Mouse (Mus musculus) limb, embryonic 11.5 days (tissue): ENCODE measurements around the gene Arsb. TPM values are rescaled to one million over a fixed set of nuclear protein-coding genes. Genes with fewer than 3 reads are reported as not detected.
"Not testable (repeated sequence)": the region's sequence is repeated elsewhere in the genome, so short reads cannot be mapped to it uniquely, and the experiment has no call there.

Experiments used
- ATAC-seq: fragments of 200-750 bp; cut with Nextera tagmentation; 2 replicates; pipeline ENCODE4 v1.8.0; 2017; ENCODE audit warnings: low read depth; ENCODE audit not compliant: insufficient number of reproducible peaks, low FRiP score, low TSS enrichment
- DNase-seq: peaks from one replicate; pipeline ENCODE4 v3.0.0-alpha.2; 2015; ENCODE audit warnings: low spot score
- H3K27ac ChIP-seq: fragments of 300-500 bp; sonication (generic); replicated peaks from 2 replicates; pipeline ENCODE4 v1.5.1; 2014; ENCODE audit warnings: low read depth, mild to moderate bottlenecking, low read length
- H3K27me3 ChIP-seq: fragments of 300-500 bp; sonication (generic); 2 replicates; pipeline ENCODE4 v1.6.1; 2014; ENCODE audit warnings: mild to moderate bottlenecking, low read length, mixed read lengths; ENCODE audit not compliant: control insufficient read depth, insufficient read depth
- H3K36me3 ChIP-seq: fragments of 300-500 bp; sonication (generic); 2 replicates; pipeline ENCODE4 v1.6.1; 2014; ENCODE audit warnings: mild to moderate bottlenecking, low read length, moderate library complexity, mixed read lengths; ENCODE audit not compliant: control insufficient read depth, insufficient read depth
- H3K4me1 ChIP-seq: fragments of 300-500 bp; sonication (generic); 2 replicates; pipeline ENCODE4 v1.6.1; 2014; ENCODE audit warnings: low read length, mixed read lengths; ENCODE audit not compliant: control insufficient read depth, insufficient read depth
- H3K4me2 ChIP-seq: fragments of 300-500 bp; sonication (generic); 2 replicates; pipeline ENCODE4 v1.6.1; 2014; ENCODE audit warnings: low read depth, mild to moderate bottlenecking, moderate library complexity; ENCODE audit not compliant: severe bottlenecking
- H3K4me3 ChIP-seq: fragments of 300-500 bp; sonication (generic); 2 replicates; pipeline ENCODE4 v1.5.1; 2014; ENCODE audit warnings: low read depth, low read length
- H3K9ac ChIP-seq: fragments of 300-500 bp; sonication (generic); 2 replicates; pipeline ENCODE4 v1.6.1; 2014; ENCODE audit warnings: mild to moderate bottlenecking, low read length
- H3K9me3 ChIP-seq: fragments of 300-500 bp; sonication (generic); 2 replicates; pipeline ENCODE4 v1.6.1; 2016; ENCODE audit warnings: low read length; ENCODE audit not compliant: control insufficient read depth
- WGBS: fragments of 180-500 bp; shearing (Covaris S2); extraction: QIAGEN DNeasy Blood & Tissue Kit; methylation state at CpG from one replicate; pipeline ENCODE4 v1.1.7; 2014; 5-methylcytosine and 5-hydroxymethylcytosine counted together
- microRNA-seq: library from miRNA; unstranded; fragments of <30 nt; microRNA quantifications from one replicate; pipeline ENCODE4, GENCODE M21; 2016
- polyA plus RNA-seq: library from polyadenylated mRNA; unstranded; fragments of >200 nt; fragmentation: Nextera tagmentation; extraction: Ambion mirVana; gene quantifications from 2 replicates; pipeline ENCODE4 v1.2.1, GENCODE M21; 2014

The Arsb gene
- polyA plus RNA-seq, 1 experiment from 2014 or later: 10.2 TPM

DNA sequence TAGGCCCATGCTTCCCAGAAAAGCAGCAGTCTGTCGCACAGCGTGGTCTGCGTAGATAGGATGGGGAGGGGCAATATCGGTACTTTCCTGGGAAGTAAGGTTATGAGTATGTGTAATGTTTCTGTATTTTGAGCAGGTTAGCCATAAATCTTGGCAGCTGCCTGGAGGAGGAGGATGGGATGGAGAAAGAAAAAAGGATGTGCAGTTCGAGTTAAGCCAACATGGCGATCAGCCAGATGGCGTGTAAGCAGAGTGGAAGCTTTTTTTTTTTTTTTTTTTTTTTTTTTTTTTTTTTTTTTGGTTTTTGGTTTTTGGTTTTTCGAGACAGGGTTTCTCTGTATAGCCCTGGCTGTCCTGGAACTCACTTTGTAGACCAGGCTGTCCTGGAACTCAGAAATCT is 214.3 kb downstream of the Arsb start:
- not testable (repeated sequence) for H3K27ac ChIP-seq, H3K27me3 ChIP-seq, DNase-seq, H3K4me3 ChIP-seq, H3K9ac ChIP-seq, H3K36me3 ChIP-seq, H3K9me3 ChIP-seq, H3K4me1 ChIP-seq, H3K4me2 ChIP-seq, ATAC-seq
- 93% methylated on average over 8 of the region's 8 CpGs for WGBS

DNA sequence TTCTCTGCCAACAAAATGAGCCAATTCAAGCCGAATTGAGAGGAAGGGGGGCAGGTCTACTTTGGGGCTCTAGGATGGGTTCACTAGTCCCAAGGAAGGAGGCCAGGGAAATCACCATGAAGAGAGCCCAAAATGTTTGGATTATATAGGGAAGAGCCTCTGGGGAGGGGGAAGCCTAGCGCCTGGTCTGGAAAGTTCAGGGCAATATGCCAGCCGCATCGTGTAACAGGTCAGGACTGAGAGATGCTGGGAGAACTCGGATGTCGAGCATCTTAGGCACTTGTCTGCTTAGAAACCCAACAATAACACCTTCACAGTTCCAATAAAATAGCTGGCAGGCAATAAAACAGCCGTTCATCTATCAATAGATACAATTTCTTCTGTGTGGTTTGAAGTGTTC is 216.2 kb downstream of the Arsb start:
- DNase-seq (no peak), ATAC-seq (no peak)
- no peaks in the 10 kb centered on the region for H3K9me3 ChIP-seq
- H3K4me2 ChIP-seq: no peak overlapping the region
- no peaks in the 10 kb centered on the region for H3K27me3 ChIP-seq
- H3K4me1 ChIP-seq: no peaks in the 10 kb centered on the region
- no peak overlapping the region for H3K4me3 ChIP-seq
- no peak overlapping the region for H3K27ac ChIP-seq
- no peaks in the 10 kb centered on the region for H3K36me3 ChIP-seq
- 71% methylated on average over 7 of the region's 7 CpGs for WGBS
- no peak overlapping the region for H3K9ac ChIP-seq

DNA sequence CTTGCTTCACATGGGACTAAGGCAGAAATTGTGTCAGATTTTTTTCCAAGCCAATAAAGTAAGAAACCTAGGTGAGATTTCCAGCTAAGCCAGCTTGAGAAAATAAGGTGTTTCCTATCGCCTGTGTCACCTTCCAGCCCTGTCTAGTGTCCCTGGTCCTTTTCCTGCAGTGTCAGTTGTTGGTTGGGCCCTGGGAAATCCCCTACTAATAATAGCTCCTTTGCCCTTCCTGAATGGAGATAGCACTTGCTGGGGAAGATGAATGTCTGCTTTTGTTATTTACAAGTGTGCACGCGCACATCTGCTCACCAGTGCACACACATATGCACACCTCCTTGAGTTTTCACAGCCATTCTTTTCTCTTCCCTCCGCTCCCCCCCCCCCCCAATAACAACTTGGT is 217.8 kb downstream of the Arsb start:
- DNase-seq: no peak

DNA sequence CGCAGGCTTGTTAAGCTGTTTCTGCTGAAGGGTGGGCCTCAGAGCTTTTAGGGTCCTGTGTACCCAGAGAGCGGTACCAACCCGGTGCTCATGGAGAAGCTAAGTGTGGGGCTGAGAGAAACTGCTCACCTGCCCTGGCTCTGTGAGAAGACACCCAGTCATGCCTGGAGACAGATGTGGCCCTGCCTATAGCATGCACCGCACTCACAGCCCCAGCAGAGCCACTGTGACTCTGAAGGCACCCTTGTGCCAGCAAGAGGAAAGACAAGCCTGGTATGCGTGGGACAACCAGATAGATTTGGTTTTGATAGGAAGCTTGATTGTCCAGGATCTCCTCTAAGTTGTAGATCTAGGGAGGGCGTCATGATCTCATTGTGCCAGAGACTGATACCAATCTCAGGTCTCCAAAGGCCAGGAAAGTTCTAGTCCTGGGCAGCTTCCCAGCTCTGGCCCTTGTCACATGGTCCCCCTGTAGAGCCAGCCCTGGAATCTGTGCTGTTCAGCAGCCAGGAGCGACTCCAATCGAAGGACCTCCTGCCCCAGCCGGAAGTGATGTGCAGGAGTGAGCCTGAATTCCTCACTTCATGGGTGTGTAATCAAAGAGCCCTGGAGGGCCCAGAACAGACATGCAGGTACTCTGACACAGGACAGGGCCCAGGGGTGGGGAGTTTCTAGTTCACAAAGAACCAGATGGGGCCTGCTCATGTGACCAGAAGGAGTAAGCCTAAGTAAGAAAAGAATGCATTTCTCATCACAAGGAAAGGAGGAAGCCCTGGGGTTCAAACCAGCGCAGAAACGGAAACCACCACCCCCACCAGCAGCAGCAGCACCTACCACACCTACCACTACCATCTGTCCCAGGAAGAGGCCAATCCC is 218.5 kb downstream of the Arsb start:
- Histone ChIP-seq H3K4me2 (no peak overlapping the region), H3K4me1 (no peaks in the 10 kb centered on the region), H3K36me3 (no peaks in the 10 kb centered on the region), H3K9ac (no peak overlapping the region), H3K27me3 (no peaks in the 10 kb centered on the region), H3K9me3 (no peaks in the 10 kb centered on the region), H3K27ac (no peak overlapping the region), H3K4me3 (no peak overlapping the region)
- ATAC-seq: no peak
- WGBS: 78% methylated on average over 11 of the region's 11 CpGs
- no peak for DNase-seq

More for the DNA sequence above, 217.8 kb downstream of the Arsb start:
- Histone ChIP-seq H3K36me3 (no peaks in the 10 kb centered on the region), H3K9me3 (no peaks in the 10 kb centered on the region), H3K4me1 (no peaks in the 10 kb centered on the region), H3K4me3 (no peak overlapping the region), H3K9ac (no peak overlapping the region), H3K27me3 (no peaks in the 10 kb centered on the region), H3K27ac (no peak overlapping the region), H3K4me2 (no peak overlapping the region)
- WGBS: 82% methylated on average over 4 of the region's 4 CpGs
- no peak for ATAC-seq

DNA sequence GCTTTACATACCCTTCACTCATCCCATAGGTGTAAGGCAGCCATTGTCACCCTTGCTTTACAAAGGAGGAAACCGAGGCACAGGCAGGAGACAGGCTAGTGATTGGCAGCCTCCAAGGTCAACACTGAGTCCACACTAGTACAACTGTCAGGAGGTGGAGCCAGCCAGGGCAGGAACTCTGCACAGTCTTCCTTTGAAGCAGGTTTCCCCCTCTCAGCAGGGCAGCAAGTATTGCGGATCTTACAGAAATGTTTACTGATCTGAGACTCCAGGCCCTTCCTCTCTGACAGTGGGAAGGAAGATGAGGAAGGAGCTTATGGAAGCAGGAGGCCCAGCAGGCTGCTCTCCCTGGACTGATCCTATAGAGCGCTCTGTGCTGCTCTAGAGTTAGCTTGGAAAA is 219.4 kb downstream of the Arsb start:
- H3K27ac ChIP-seq: no peak overlapping the region

DNA sequence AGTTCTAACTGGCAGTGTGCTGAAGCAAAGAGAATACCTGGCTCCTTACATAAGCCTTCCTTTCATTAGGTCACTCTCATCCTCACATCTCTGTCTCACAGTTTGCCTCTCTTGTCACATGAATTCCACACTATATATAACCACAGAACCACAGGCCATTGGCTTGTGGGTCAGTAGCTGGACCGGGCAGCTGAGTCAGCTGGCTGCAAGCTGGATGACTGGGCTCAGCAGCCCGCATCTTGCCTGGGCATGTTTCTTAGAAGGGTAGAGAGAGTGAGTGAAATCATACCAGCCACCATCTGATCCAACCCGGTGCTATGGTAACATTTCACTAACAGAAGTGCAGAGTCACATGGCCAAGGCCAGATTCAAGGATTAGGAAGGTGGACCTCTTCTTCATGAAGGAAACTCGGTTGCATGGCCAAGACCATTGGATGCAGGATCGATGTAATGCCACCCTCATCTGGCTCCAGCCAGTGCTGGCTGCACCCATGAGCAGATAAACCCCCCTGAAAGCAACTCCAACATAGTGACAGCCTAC is 221.0 kb downstream of the Arsb start:
- H3K4me1 ChIP-seq: no peaks in the 10 kb centered on the region
- H3K9ac ChIP-seq: no peak overlapping the region
- H3K9me3 ChIP-seq: no peaks in the 10 kb centered on the region
- no peaks in the 10 kb centered on the region for H3K36me3 ChIP-seq
- no peak overlapping the region for H3K4me2 ChIP-seq
- DNase-seq (no peak), ATAC-seq (no peak)
- 97% methylated on average over 5 of the region's 5 CpGs for WGBS
- no peak overlapping the region for H3K4me3 ChIP-seq
- no peak overlapping the region for H3K27ac ChIP-seq
- H3K27me3 ChIP-seq: no peaks in the 10 kb centered on the region

More for the DNA sequence above, 219.4 kb downstream of the Arsb start:
- 87% methylated on average over 3 of the region's 3 CpGs for WGBS
- Histone ChIP-seq H3K9ac (no peak overlapping the region), H3K36me3 (no peaks in the 10 kb centered on the region), H3K9me3 (no peaks in the 10 kb centered on the region), H3K4me1 (no peaks in the 10 kb centered on the region), H3K27me3 (no peaks in the 10 kb centered on the region), H3K4me2 (no peak overlapping the region), H3K4me3 (no peak overlapping the region)
- DNase-seq: no peak
- ATAC-seq: no peak

Small RNA genes lying within 50 kb of the gene (microRNA-seq; reads per million reads assigned to microRNA genes)
- gene Gm25534 (not detected), gene Mir5624 (not detected)

Other genes starting within 250 kb of the Arsb start
- 0.15 TPM in 1 of 2 replicates, not detected in the other for gene Bhmt, start 133.7 kb upstream of the Arsb start, polyA plus RNA-seq
- 0.07 TPM in 1 of 2 replicates, not detected in the other for gene Bhmt2, start 97.3 kb upstream of the Arsb start, polyA plus RNA-seq
- gene Dmgdh, start 97.2 kb upstream of the Arsb start, polyA plus RNA-seq: not detected in 2 replicates